Mouse (Mus musculus) ES-Bruce4 (cell line): ENCODE results near the gene Hivep3.

ENCODE experiments used
- EP300 ChIP-seq: IDR thresholded peaks from 2 replicates; pipeline ENCODE4 v1.6.1; 2011; ENCODE audit warnings: low read depth, low read length; ENCODE audit not compliant: insufficient read depth
- POLR2A ChIP-seq: IDR thresholded peaks from one replicate; pipeline ENCODE4 v1.8.1; 2011; ENCODE audit warnings: low read length; ENCODE audit not compliant: insufficient read depth

- TF ChIP-seq POLR2A (no peak), EP300 (no peak)
These were observed 427.8 kb downstream of the Hivep3 start, which contains the start of gene Edn2 for GRCm38 (mm10) chr4:120161166-120161949.
